Mouse (Mus musculus) T-helper 17 cell (primary cell): ENCODE measurements at regions not wholly inside any gene's neighbourhood (a gene's known extent, or its start where the extent isn't known, plus 50 kb on each side); places are given as distances from the start of the nearest gene placed in this dataset.

Experiments used
- in situ Hi-C, 2 experiments: fragments of 300-600 bp; cut with MboI, MseI; formaldehyde crosslinking; loops; 1 replicate in 1 of 2; 2 replicates in 1 of 2; pipeline ENCODE4 v1.15.1; 2025; ENCODE audit warnings: high pct_unique_total_duplicates in 2 of 2

DNA sequence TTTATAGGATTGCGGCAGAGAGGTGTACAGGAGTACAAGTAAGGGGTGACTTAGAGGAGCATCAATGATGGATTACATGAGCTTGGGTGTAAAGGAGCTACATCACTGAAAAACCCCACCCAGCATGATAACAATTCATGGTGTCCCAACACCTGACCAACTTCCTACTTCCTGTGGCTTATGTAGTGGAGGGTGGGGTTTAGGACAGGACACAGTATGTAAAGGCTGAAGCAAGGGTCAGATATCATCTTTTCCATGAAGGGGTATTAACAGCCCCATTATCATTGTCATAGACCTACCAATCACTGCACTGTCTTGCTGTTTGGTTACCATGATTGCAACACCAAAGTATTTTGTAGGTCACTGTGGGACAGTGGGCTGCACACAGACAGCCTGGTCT lies 2529.8 kb upstream of the Gm8797 start:
- in situ Hi-C loops = loop anchor here (5.0 kb wide), 1 partner anchor 86 kb away; no protein-coding TSS in a partner anchor
